Mouse (Mus musculus) liver, embryonic 14.5 days (tissue): Measurements from ENCODE around the gene Erp27.

Experiments used
- CTCF ChIP-seq: IDR thresholded peaks from 2 replicates; pipeline ENCODE4 v1.5.1; 2016; ENCODE audit warnings: antibody characterized with exemption, low read depth, control low read depth
- EP300 ChIP-seq: IDR thresholded peaks from 2 replicates; pipeline ENCODE4 v1.6.1; 2016; ENCODE audit warnings: antibody characterized with exemption, low read depth

DNA sequence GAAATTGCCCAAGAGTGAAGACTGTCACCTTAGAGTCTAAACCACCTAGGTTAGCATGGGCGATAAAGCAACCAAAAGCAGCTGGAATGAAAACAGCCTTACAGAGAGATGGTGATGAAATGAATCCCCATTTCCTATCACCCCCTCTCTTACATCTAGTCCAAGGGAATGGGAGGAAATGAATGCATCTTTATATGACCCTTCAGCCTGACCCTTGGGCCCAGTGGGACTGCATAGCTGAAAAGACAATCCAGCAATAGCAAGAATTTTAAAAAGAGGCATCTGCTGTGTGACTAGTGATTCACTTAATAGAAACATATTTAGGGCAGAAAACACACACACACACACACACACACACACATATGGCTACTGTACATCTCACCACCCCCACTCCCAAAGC, 5.6 kb upstream of the Erp27 start:
- TF ChIP-seq CTCF: no peak
- no peak for TF ChIP-seq EP300
